Mouse (Mus musculus): Measurements from ENCODE around the gene Fhod1. TPM values are rescaled to one million over a fixed set of nuclear protein-coding genes. Genes with fewer than 3 reads are reported as not detected.

The Fhod1 gene
- total and polyA plus RNA-seq, 3 experiments: 0.81 to 8.1 (median 3.1) TPM

DNA sequence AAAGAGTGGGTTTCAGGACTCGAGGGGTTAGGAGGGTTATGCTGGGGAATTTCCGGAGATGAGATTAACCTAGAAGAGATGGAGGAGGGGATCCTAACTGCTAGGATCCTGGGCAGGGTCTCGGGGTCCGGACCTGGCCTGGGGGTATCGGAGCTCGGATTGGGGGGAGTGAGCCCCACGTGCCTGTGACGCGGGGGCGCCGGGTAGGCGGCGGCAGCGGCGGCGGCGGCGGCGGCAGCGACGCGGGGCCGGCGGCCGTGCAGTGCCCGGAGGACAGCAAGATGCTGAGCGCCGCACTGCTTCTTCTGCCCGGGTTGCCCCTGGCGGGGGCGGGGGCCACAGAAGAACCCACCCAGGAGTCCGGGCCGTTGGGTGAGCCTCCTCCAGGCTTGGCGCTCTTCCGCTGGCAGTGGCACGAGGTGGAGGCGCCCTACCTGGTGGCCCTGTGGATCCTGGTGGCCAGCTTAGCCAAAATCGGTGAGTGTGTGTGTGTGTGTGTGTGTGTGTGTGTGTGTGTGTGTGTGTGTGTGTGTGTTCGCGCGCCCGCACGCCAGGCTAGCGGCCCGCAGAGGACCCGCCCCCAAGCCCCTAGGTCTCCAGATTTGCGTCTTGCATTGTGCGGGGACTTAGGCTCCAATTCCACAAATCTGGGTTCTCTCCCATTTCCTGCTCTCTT is 1.5 kb upstream of the Fhod1 start:
- no peak overlapping the region for H3K27ac ChIP-seq (ENCODE audit: insufficient read depth, low read depth)
- H3K4me3 ChIP-seq (replicated peaks in 1 of 3; ENCODE audit: low read depth in 2 of 3, low read length in 2 of 3, poor library complexity in 1 of 3): peak overlapping the region; percentile 56 to 80 (median 67)
- H3K36me3 ChIP-seq (replicated peaks in 1 of 2; ENCODE audit: control insufficient read depth in 1 of 2, insufficient read depth in 1 of 2, low read length in 1 of 2): no peaks in the 10 kb centered on the region
- in situ Hi-C loops (cut with MboI; ENCODE audit: low pct_ligation_motif_present, low pct_unique_long_range_greater_than_20kb, low sequenced_read_pairs): no loop called here
- H3K9me3 ChIP-seq (replicated peaks; ENCODE audit: low read length): no peaks in the 10 kb centered on the region
- dilution Hi-C loops (cut with MboI; ENCODE audit: extremely low pct_ligation_motif_present, extremely low pct_unique_long_range_greater_than_20kb, low sequenced_read_pairs): no loop called here
- no peak for TF ChIP-seq CTCF (conservative IDR thresholded peaks at IDR 0.05 in 1 of 2, IDR thresholded peaks at IDR 0.05 in 1 of 2; ENCODE audit: low read depth in 2 of 2, low read length in 2 of 2)
- no peak for TF ChIP-seq MXI1 (IDR thresholded peaks at IDR 0.05; ENCODE audit: low read depth, low read length)
- no peak for TF ChIP-seq ZKSCAN1 (IDR thresholded peaks at IDR 0.05; ENCODE audit: borderline replicate concordance, low read depth, low read length)
- TF ChIP-seq UBTF (IDR thresholded peaks at IDR 0.05; ENCODE audit: low read depth, low read length): 0 out of 2 replicates have a peak, but pooled peaks have one; percentile 10
- TF ChIP-seq PAX5 (IDR thresholded peaks at IDR 0.05; ENCODE audit: low read length): no peak
- no peak for TF ChIP-seq SIN3A (IDR thresholded peaks at IDR 0.05; ENCODE audit: low read length)
- TF ChIP-seq USF1 (IDR thresholded peaks at IDR 0.05; ENCODE audit: low read depth, low read length): peak; percentile 17; the same call in 1 of the 2 replicates
- no peak for TF ChIP-seq SMC3 (IDR thresholded peaks at IDR 0.05; ENCODE audit: low read depth, low read length)
- H3K4me1 ChIP-seq (ENCODE audit: control insufficient read depth in 1 of 2, insufficient read depth in 2 of 2): peaks cover 15 to 38% of the 10 kb centered on the region in 2 experiments
- DNase-seq (ENCODE audit: extremely low read depth): no peak
- H3K4me2 ChIP-seq (ENCODE audit: insufficient read depth, low read depth, poor library complexity, severe bottlenecking): peak overlapping the region; percentile 90
- no peaks in the 10 kb centered on the region; the same call in 1 of the 2 replicates for H3K79me2 ChIP-seq (replicated peaks; ENCODE audit: control insufficient read depth, extremely low read depth, insufficient read depth, poor library complexity, severe bottlenecking)
- peaks cover 17% of the 10 kb centered on the region for H3K27me3 ChIP-seq (replicated peaks)
- H3K9ac ChIP-seq (ENCODE audit: insufficient read depth, low read depth): peak overlapping the region; percentile 56

DNA sequence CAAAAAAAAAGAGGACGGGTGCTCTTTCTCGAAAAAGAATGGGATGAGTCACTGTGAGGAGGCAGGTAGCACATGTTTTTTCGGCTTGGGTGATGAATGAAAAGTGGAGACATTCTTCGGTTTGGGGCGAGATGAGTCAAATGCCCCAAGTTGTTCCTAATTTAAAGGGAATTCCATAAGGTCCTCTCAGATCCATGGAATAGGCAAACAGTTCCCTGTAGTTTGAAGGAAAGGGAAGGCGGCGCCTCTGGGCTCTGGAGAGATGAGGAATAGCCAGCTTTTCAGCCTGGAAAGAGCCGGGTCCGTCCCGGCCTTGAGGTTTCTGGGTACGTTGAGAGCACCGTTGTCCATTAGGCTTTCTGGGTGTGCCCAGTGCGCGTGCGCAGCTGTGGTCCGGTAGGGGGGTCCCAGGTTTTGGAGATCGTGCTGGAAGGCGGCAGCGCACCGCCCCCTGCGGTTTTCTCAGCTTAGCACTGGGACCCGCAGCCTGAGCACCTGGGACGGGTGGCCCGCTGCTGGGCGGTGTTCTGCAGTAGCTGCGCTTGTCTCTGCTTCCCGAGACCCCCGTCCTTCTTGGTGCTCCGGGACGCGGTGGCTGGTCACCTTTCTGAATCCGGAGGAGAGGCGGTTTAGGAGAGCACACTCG is 820 bp upstream of the Fhod1 start, which contains the start of gene Slc9a5:
Gene Slc9a5 (plus strand): TSS at position 394 of the 646 bp plus-strand sequence.
- in situ Hi-C loops (cut with MboI; ENCODE audit: low pct_ligation_motif_present, low pct_unique_long_range_greater_than_20kb, low sequenced_read_pairs) (no loop called here), dilution Hi-C loops (cut with MboI; ENCODE audit: extremely low pct_ligation_motif_present, extremely low pct_unique_long_range_greater_than_20kb, low sequenced_read_pairs) (no loop called here)
- Histone ChIP-seq H3K27ac (ENCODE audit: insufficient read depth, low read depth) (no peak within 1 kb of the TSS), H3K9me3 (replicated peaks; ENCODE audit: low read length) (no peaks in the 10 kb centered on the region), H3K79me2 (replicated peaks; ENCODE audit: control insufficient read depth, extremely low read depth, insufficient read depth, poor library complexity, severe bottlenecking) (no peaks in the 10 kb centered on the region; the same call in 1 of the 2 replicates), H3K4me2 (ENCODE audit: insufficient read depth, low read depth, poor library complexity, severe bottlenecking) (peak within 1 kb of the TSS; percentile 90), H3K9ac (ENCODE audit: insufficient read depth, low read depth) (peak within 1 kb of the TSS; percentile 57), H3K36me3 (replicated peaks in 1 of 2; ENCODE audit: control insufficient read depth in 1 of 2, insufficient read depth in 1 of 2, low read length in 1 of 2) (no peaks in the 10 kb centered on the region), H3K27me3 (replicated peaks) (peaks cover 17% of the 10 kb centered on the region), H3K4me3 (replicated peaks in 1 of 3; ENCODE audit: low read depth in 2 of 3, low read length in 2 of 3, poor library complexity in 1 of 3) (peak within 1 kb of the TSS; percentile 80 to 85 (median 82)), H3K4me1 (ENCODE audit: control insufficient read depth in 1 of 2, insufficient read depth in 2 of 2) (peaks cover 15 to 39% of the 10 kb centered on the region in 2 experiments)
- DNase-seq (ENCODE audit: extremely low read depth): peak; percentile 48
- TF ChIP-seq IRF4 (IDR thresholded peaks at IDR 0.05; ENCODE audit: low read depth, low read length) (no peak), MXI1 (IDR thresholded peaks at IDR 0.05; ENCODE audit: low read depth, low read length) (peak; percentile 78), GABPA (IDR thresholded peaks at IDR 0.05; ENCODE audit: insufficient replicate concordance, low read depth, low read length) (no peak), E2F4 (IDR thresholded peaks at IDR 0.05; ENCODE audit: insufficient replicate concordance, low read depth, low read length) (no peak), CTCF (conservative IDR thresholded peaks at IDR 0.05 in 1 of 2, IDR thresholded peaks at IDR 0.05 in 1 of 2; ENCODE audit: low read depth in 2 of 2, low read length in 2 of 2) (peak in 1 of 2 experiments; percentile 28; a peak in 1 of 4 replicates), CHD1 (IDR thresholded peaks at IDR 0.05; ENCODE audit: low read depth, low read length) (no peak), USF2 (conservative IDR thresholded peaks at IDR 0.05; ENCODE audit: low read depth, low read length) (no peak), MAFK (IDR thresholded peaks at IDR 0.05; ENCODE audit: insufficient replicate concordance, low read length) (no peak), CHD2 (IDR thresholded peaks at IDR 0.05; ENCODE audit: low read length) (no peak), ZKSCAN1 (IDR thresholded peaks at IDR 0.05; ENCODE audit: borderline replicate concordance, low read depth, low read length) (no peak), MAZ (IDR thresholded peaks at IDR 0.05; ENCODE audit: low read depth, low read length) (no peak), TCF12 (IDR thresholded peaks at IDR 0.05; ENCODE audit: low read depth, low read length) (0 out of 2 replicates have a peak, but pooled peaks have one; percentile 14), UBTF (IDR thresholded peaks at IDR 0.05; ENCODE audit: low read depth, low read length) (peak; percentile 70), JUND (conservative IDR thresholded peaks at IDR 0.05; ENCODE audit: low read depth, low read length) (no peak), MEF2A (IDR thresholded peaks at IDR 0.05; ENCODE audit: borderline replicate concordance, low read depth, low read length) (no peak), TBP (conservative IDR thresholded peaks at IDR 0.05; ENCODE audit: low read depth, low read length) (0 out of 2 replicates have a peak, but pooled peaks have one; percentile 8), ZC3H11A (IDR thresholded peaks at IDR 0.05; ENCODE audit: low read depth, low read length) (no peak), MAX (IDR thresholded peaks at IDR 0.05; ENCODE audit: low read length) (no peak), POLR2A (IDR thresholded peaks at IDR 0.05; ENCODE audit: low read depth, low read length) (0 out of 2 replicates have a peak, but pooled peaks have one; percentile 38), HCFC1 (IDR thresholded peaks at IDR 0.05; ENCODE audit: low read depth, low read length) (0 out of 2 replicates have a peak, but pooled peaks have one; percentile 10), POLR2AphosphoS2 (IDR thresholded peaks at IDR 0.05; ENCODE audit: low read depth, low read length) (no peak), EP300 (IDR thresholded peaks at IDR 0.05; ENCODE audit: low read length) (no peak), MYC (IDR thresholded peaks at IDR 0.05; ENCODE audit: low read depth, low read length) (0 out of 2 replicates have a peak, but pooled peaks have one; percentile 10), NRF1 (IDR thresholded peaks at IDR 0.05; ENCODE audit: low read depth, low read length) (peak; percentile 91), KAT2A (IDR thresholded peaks at IDR 0.05; ENCODE audit: insufficient replicate concordance, low read length) (no peak), PAX5 (IDR thresholded peaks at IDR 0.05; ENCODE audit: low read length) (no peak), NELFE (IDR thresholded peaks at IDR 0.05; ENCODE audit: low read depth, low read length) (no peak)

All from CH12.LX (cell line).